Mouse (Mus musculus) B cell, adult 67 days (primary cell): ENCODE measurements around the gene Btf3. TPM values are rescaled to one million over a fixed set of nuclear protein-coding genes. Genes with fewer than 3 reads are reported as not detected.

Experiments used
- total RNA-seq, 2 experiments: library from RNA; stranded (reverse); gene quantifications; 4 replicates each; pipeline ENCODE4 v1.2.4; 2023

Btf3 gene
- total RNA-seq, result 100 to 1,000 TPM; 401 to 408 TPM

GRCm38 (mm10) chr13:98316480-98317245 is at the start of gene Btf3:
Gene Btf3, minus strand, starts transcription at chr13:98317006.

DNA sequence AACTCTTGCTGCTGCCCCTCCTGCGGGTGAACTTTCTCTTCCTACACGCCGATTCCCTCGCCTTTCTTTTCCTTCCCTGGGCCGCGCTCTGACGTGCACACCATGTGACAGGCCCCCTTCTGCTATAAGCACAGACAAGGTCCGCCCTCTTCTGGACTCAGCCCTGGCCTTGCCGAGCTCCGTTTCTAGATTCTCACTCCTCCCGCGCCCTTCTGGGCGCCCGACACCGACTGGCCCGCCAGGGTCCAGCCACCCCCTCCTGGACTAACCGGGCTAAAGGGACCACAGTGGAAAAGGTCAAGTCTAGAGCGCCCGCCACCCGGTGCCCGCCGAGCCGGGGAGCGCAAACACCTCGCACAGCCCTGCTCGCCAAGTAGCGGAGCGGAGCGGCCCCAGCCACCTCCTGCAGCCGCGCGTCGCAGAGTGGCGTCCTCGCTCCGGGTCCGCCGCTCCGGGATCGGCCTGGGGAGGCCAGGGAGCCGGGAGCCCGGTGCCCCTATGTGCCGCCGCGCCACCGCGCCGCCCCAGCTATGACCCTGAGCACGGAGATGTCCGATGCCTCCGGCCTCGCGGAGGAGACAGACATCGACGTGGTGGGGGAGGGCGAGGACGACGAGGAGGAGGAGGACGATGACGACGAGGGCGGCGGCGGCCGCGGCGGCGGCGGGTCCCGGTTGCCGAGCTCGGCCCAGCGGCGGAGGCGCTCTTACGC is 37.4 kb upstream of the Btf3 start, which contains the start of gene Foxd1:
Gene Foxd1, plus strand, starts transcription at position 153 of the 712 bp plus-strand sequence.

DNA sequence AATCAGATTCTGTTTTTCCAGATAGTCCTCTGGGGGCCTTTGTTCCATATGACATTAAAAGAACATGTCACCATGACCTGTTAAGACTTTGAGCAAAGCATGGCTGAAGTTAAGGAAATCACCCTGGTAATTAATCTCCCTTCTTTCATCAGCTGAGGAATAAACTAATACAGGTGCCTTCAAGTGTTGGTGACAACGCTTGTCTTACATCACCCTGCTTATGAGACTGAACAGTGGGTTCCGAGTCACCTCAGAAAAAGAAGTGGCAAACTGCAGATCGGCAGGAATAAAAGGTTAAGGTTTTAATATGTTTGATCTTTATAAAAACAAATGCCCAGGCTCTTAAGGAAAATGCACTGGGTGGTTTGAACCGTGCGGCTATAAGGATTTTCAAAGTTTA is 37.1 kb downstream of the Btf3 start, which contains the start of gene Gm21976:
Gene Gm21976, plus strand, starts transcription at position 202 of the 400 bp plus-strand sequence.

GRCm38 (mm10) chr13:98262636-98263457 is 54.0 kb downstream of the Btf3 start, which contains the start of the genes Utp15 and Ankra2:
Gene Utp15, minus strand, starts transcription at chr13:98263041.
Gene Ankra2, plus strand, starts transcription at chr13:98263074.

Other genes starting within 250 kb of the Btf3 start
- not detected for gene Arhgef28, start 110.6 kb downstream of the Btf3 start, total RNA-seq
- gene Utp15, start 54.0 kb downstream of the Btf3 start, total RNA-seq, result 10 to 100 TPM; 64.7 to 67.0 TPM
- gene Ankra2, start 53.9 kb downstream of the Btf3 start, total RNA-seq, result 10 to 100 TPM; 37.0 to 38.5 TPM
- gene Gm21976, start 37.1 kb downstream of the Btf3 start, total RNA-seq, result not detected
- gene Foxd1, start 37.2 kb upstream of the Btf3 start, total RNA-seq, result under 1 TPM; 0.09 to 0.18 TPM
- gene Gm10320, start 175.0 kb upstream of the Btf3 start, total RNA-seq, result not detected